In genomic region chr6:47799079-47799478, GRCm38 (mm10) we compare ENCODE assay signal across 9 mouse cellular contexts. TPM values are rescaled to one million over a fixed set of nuclear protein-coding genes. Genes with fewer than 3 reads are reported as not detected.
DNase-seq lines count a peak whose midpoint lies in the region; ATAC-seq lines count a peak whose summit lies in the region.
"Had no signal": no experiment of that assay in that cellular context is flagged by ENCODE, and none has a peak within 500 bp of the region (broad histone marks: within the 10 kb centered on the region; RNA-seq: fewer than 3 reads in every experiment).

No protein-coding gene starts in this region.

- no peak overlapping the region for H3K4me3 ChIP-seq in forebrain, embryonic 12.5 days (replicated peaks)
- H3K4me3 ChIP-seq in liver, embryonic 13.5 days (replicated peaks) = no peak overlapping the region
- no peak overlapping the region for H3K4me3 ChIP-seq in neural tube, embryonic 11.5 days (ENCODE audit: low read depth, low read length)
- H3K4me3 ChIP-seq: myocyte had no signal

- H3K4me1 ChIP-seq in forebrain, embryonic 12.5 days = no peaks in the 10 kb centered on the region
- no peaks in the 10 kb centered on the region for H3K4me1 ChIP-seq in liver, embryonic 13.5 days (replicated peaks)
- no peaks in the 10 kb centered on the region for H3K4me1 ChIP-seq in neural tube, embryonic 11.5 days (ENCODE audit: control insufficient read depth, insufficient read depth, low read length)

- no peak overlapping the region for H3K27ac ChIP-seq in forebrain, embryonic 12.5 days
- no peak overlapping the region for H3K27ac ChIP-seq in liver, embryonic 13.5 days
- H3K27ac ChIP-seq in neural tube, embryonic 11.5 days (ENCODE audit: low read depth, low read length) = no peak overlapping the region

- peak; percentile 34 to 35 for DNase-seq in right cerebral cortex, adult 2 months (ENCODE audit: low spot score in 2 of 2)
- DNase-seq in right cerebral cortex, postnatal 25 days = no peak
- peak; percentile 38 to 72 for DNase-seq in adrenal gland, postnatal 36 days
- DNase-seq in hindlimb bud, embryonic 11.5 days (ENCODE audit: extremely low spot score, low read depth, low spot score) = peak; percentile 68
- DNase-seq in liver, embryonic 13.5 days = no peak
- DNase-seq in neural tube, embryonic 11.5 days (ENCODE audit: low spot score) = peak; percentile 65
- no peak for DNase-seq in frontal cortex, postnatal 14 days (ENCODE audit: low spot score in 2 of 2)

- 49% methylated on average over 6 of the region's 6 CpGs for WGBS in forebrain, embryonic 12.5 days
- WGBS in liver, embryonic 13.5 days (ENCODE audit: insufficient replicate concordance) = 44% methylated on average over 6 of the region's 6 CpGs
- 53% methylated on average over 6 of the region's 6 CpGs for WGBS in neural tube, embryonic 11.5 days

- H3K4me2 ChIP-seq in forebrain, embryonic 12.5 days = no peak overlapping the region
- no peak overlapping the region for H3K4me2 ChIP-seq in liver, embryonic 13.5 days
- no peak overlapping the region for H3K4me2 ChIP-seq in neural tube, embryonic 11.5 days (ENCODE audit: low read depth)

- no peak overlapping the region for H3K9ac ChIP-seq in forebrain, embryonic 12.5 days
- H3K9ac ChIP-seq in liver, embryonic 13.5 days = no peak overlapping the region
- H3K9ac ChIP-seq in neural tube, embryonic 11.5 days (ENCODE audit: low read length) = no peak overlapping the region

- H3K36me3 ChIP-seq in forebrain, embryonic 12.5 days (replicated peaks) = peaks cover 96% of the 10 kb centered on the region
- peaks cover 89% of the 10 kb centered on the region for H3K36me3 ChIP-seq in liver, embryonic 13.5 days
- peaks cover 57% of the 10 kb centered on the region for H3K36me3 ChIP-seq in neural tube, embryonic 11.5 days (ENCODE audit: control insufficient read depth, insufficient read depth, low read length)

- ATAC-seq in forebrain, embryonic 12.5 days (ENCODE audit: low FRiP score) = peak; percentile 73
- peak; percentile 51; the same call in 1 of the 2 replicates for ATAC-seq in liver, embryonic 13.5 days (ENCODE audit: low read depth)
- ATAC-seq in neural tube, embryonic 11.5 days (ENCODE audit: insufficient read depth, low FRiP score, low TSS enrichment) = peak; percentile 23; the same call in 1 of the 2 replicates

- no peaks in the 10 kb centered on the region for H3K27me3 ChIP-seq in forebrain, embryonic 12.5 days
- H3K27me3 ChIP-seq in liver, embryonic 13.5 days = no peaks in the 10 kb centered on the region
- no peaks in the 10 kb centered on the region for H3K27me3 ChIP-seq in neural tube, embryonic 11.5 days (ENCODE audit: control insufficient read depth, insufficient read depth, low read length)

- no peaks in the 10 kb centered on the region for H3K9me3 ChIP-seq in forebrain, embryonic 12.5 days
- no peaks in the 10 kb centered on the region for H3K9me3 ChIP-seq in liver, embryonic 13.5 days (replicated peaks)
- no peaks in the 10 kb centered on the region for H3K9me3 ChIP-seq in neural tube, embryonic 11.5 days (ENCODE audit: control insufficient read depth, low read length)

RNA-seq across cellular contexts. Expression of gene Pdia4, which starts 14.2 kb away (rescaled TPM):
- total RNA-seq in adrenal gland, postnatal 36 days (2021) = 10 to 100 TPM; 93.8 to 97.5 TPM
- polyA plus RNA-seq in forebrain, embryonic 12.5 days (2016; fragmentation: Nextera tagmentation; extraction: Ambion mirVana) = 156 and 191 TPM in 2 replicates
- polyA plus RNA-seq in liver, embryonic 13.5 days (2015; fragmentation: Nextera tagmentation; extraction: Ambion mirVana) = 117 and 141 TPM in 2 replicates
- polyA plus RNA-seq in neural tube, embryonic 11.5 days (2014; fragmentation: Nextera tagmentation; extraction: Ambion mirVana) = 273 and 304 TPM in 2 replicates

RNA-seq across cellular contexts. Expression of gene Zfp786, which starts 31.6 kb away (rescaled TPM):
- total RNA-seq in adrenal gland, postnatal 36 days (2021) = 1 to 10 TPM in 1 of 2 experiments, under 1 TPM in 1; 0.83 to 1.4 TPM
- polyA plus RNA-seq in forebrain, embryonic 12.5 days (2016; fragmentation: Nextera tagmentation; extraction: Ambion mirVana) = 12.1 and 12.4 TPM in 2 replicates
- polyA plus RNA-seq in liver, embryonic 13.5 days (2015; fragmentation: Nextera tagmentation; extraction: Ambion mirVana) = 0.61 and 0.70 TPM in 2 replicates
- 5.9 and 6.9 TPM in 2 replicates for polyA plus RNA-seq in neural tube, embryonic 11.5 days (2014; fragmentation: Nextera tagmentation; extraction: Ambion mirVana)

RNA-seq across cellular contexts. Expression of gene Zfp398, which starts 36.4 kb away (rescaled TPM):
- 10 to 100 TPM in 1 of 2 experiments, 1 to 10 TPM in 1; 9.9 to 13.3 TPM for total RNA-seq in adrenal gland, postnatal 36 days (2021)
- polyA plus RNA-seq in forebrain, embryonic 12.5 days (2016; fragmentation: Nextera tagmentation; extraction: Ambion mirVana) = 12.3 and 12.5 TPM in 2 replicates
- polyA plus RNA-seq in liver, embryonic 13.5 days (2015; fragmentation: Nextera tagmentation; extraction: Ambion mirVana) = 2.2 TPM in 2 replicates
- polyA plus RNA-seq in neural tube, embryonic 11.5 days (2014; fragmentation: Nextera tagmentation; extraction: Ambion mirVana) = 9.9 TPM in 2 replicates

Comparison
In these comparisons a context has a peak if more than half of its experiments do, and no peak if none do; other contexts are left out.
1. DNase-seq: peak in right cerebral cortex, adult 2 months (2 of 2), adrenal gland, postnatal 36 days (2 of 2), hindlimb bud, embryonic 11.5 days (single experiment) and neural tube, embryonic 11.5 days (single experiment); none in right cerebral cortex, postnatal 25 days (single experiment), liver, embryonic 13.5 days (single experiment) and frontal cortex, postnatal 14 days (0 of 2).
2. ATAC-seq: peak in every context shown above with its lines; median percentile 73 in forebrain, embryonic 12.5 days; 51 in liver, embryonic 13.5 days; 23 in neural tube, embryonic 11.5 days.